Mouse (Mus musculus): ENCODE data around the gene Brd3. TPM values are rescaled to one million over a fixed set of nuclear protein-coding genes. Genes with fewer than 3 reads are reported as not detected.
A peak's percentile ranks its signal among the peaks of the same experiment; 100 is the strongest.

Gene Brd3
- total and polyA plus RNA-seq, 3 experiments, result 10.7 to 46.9 (median 38.7) TPM

DNA sequence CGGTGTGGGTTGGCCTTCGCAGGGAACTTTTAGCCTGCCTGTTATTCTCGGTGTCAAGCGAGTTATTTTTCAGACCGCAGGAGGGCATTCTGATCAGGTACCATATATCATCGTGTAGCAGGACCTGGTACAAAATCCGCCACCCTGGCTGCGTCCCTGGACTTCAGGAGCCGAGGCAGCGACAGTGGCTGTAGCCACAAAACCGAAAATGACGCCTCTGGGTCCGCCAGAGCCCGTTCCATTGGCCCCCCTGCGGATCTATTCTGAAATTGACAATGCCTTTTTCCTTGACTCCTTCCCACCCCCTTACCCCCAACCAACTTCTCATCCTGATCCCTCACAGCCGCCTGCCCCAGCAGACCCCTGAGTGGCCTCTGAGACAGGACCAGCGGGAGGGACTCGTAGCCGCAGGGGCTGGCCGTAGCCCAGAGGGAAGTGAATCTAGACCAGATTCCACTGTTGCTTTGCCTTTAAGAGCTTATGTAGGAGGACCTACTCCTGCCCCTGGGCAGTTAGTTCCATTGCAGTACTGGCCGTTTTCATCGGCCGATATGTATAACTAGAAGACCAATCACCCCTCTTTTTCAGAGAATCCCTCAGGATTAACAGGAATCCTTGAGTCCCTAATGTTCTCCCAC, 11.0 kb downstream of the Brd3 start:
- Histone ChIP-seq H3K9ac (ENCODE audit: control insufficient read depth, low read depth, low read length, poor library complexity, severe bottlenecking) (no peak overlapping the region), H3K4me1 (ENCODE audit: control insufficient read depth in 1 of 2, insufficient read depth in 2 of 2, low read length in 2 of 2) (no peaks in the 10 kb centered on the region), H3K9me3 (replicated peaks; ENCODE audit: insufficient read depth, low read length) (no peaks in the 10 kb centered on the region), H3K27me3 (ENCODE audit: control insufficient read depth in 1 of 2, insufficient read depth in 2 of 2, low read length in 2 of 2) (no peaks in the 10 kb centered on the region), H3K36me3 (ENCODE audit: control insufficient read depth in 1 of 2, insufficient read depth in 2 of 2, low read length in 2 of 2) (no peaks in the 10 kb centered on the region), H3K27ac (ENCODE audit: control insufficient read depth, low read depth, low read length) (no peak overlapping the region), H3K4me3 (ENCODE audit: control insufficient read depth in 1 of 2, insufficient read depth in 1 of 2, low read depth in 2 of 2, low read length in 2 of 2) (no peak overlapping the region), H3K79me2 (ENCODE audit: control insufficient read depth, insufficient read depth, low read length, poor library complexity) (no peaks in the 10 kb centered on the region)
- DNase-seq (ENCODE audit: low read depth, low spot score), result no peak
- TF ChIP-seq MAX (IDR thresholded peaks at IDR 0.05; ENCODE audit: low read length) (no peak), ZKSCAN1 (IDR thresholded peaks at IDR 0.05; ENCODE audit: low read depth, low read length) (no peak), MYC (IDR thresholded peaks at IDR 0.05; ENCODE audit: low read depth, low read length) (no peak), RCOR1 (IDR thresholded peaks at IDR 0.05; ENCODE audit: low read depth, low read length) (no peak), GABPA (IDR thresholded peaks at IDR 0.05; ENCODE audit: low read depth, low read length) (no peak), ETS1 (IDR thresholded peaks at IDR 0.05; ENCODE audit: low read depth, low read length) (no peak), CHD1 (IDR thresholded peaks at IDR 0.05; ENCODE audit: low read depth, low read length) (no peak)

DNA sequence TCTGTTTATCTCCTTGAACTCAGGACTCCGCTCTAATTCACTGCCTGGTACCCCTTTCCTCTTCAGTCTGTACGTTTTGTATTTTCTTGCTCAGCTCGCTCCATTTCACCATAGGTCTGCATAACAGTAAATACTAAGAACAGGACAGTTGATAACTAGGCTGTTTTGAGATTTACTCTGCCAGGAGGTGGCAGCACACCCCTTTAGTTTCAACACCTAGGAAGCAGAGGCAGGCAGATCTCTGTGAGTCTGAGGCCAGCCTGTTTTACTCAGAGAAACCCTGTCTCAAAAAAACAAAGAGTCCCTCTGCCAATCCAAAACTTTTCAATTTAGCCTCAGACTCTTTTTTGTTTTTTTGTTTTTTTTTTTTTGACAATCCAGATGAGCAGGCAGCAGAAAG, 13.5 kb downstream of the Brd3 start:
- Histone ChIP-seq H3K79me2 (ENCODE audit: control insufficient read depth, insufficient read depth, low read length, poor library complexity) (no peaks in the 10 kb centered on the region), H3K9me3 (replicated peaks; ENCODE audit: insufficient read depth, low read length) (no peaks in the 10 kb centered on the region), H3K27me3 (ENCODE audit: control insufficient read depth in 1 of 2, insufficient read depth in 2 of 2, low read length in 2 of 2) (no peaks in the 10 kb centered on the region), H3K36me3 (ENCODE audit: control insufficient read depth in 1 of 2, insufficient read depth in 2 of 2, low read length in 2 of 2) (peaks cover 0 to 2% of the 10 kb centered on the region in 2 experiments; a peak in 1 of 4 replicates), H3K27ac (ENCODE audit: control insufficient read depth, low read depth, low read length) (no peak overlapping the region), H3K9ac (ENCODE audit: control insufficient read depth, low read depth, low read length, poor library complexity, severe bottlenecking) (no peak overlapping the region), H3K4me3 (ENCODE audit: control insufficient read depth in 1 of 2, insufficient read depth in 1 of 2, low read depth in 2 of 2, low read length in 2 of 2) (no peak overlapping the region), H3K4me1 (ENCODE audit: control insufficient read depth in 1 of 2, insufficient read depth in 2 of 2, low read length in 2 of 2) (peaks cover 7 to 13% of the 10 kb centered on the region in 2 experiments)
- TF ChIP-seq RAD21 (IDR thresholded peaks at IDR 0.05; ENCODE audit: low read depth, low read length) (peak; percentile 16; the same call in 1 of the 2 replicates), MAZ (IDR thresholded peaks at IDR 0.05; ENCODE audit: low read depth, low read length) (no peak), ETS1 (IDR thresholded peaks at IDR 0.05; ENCODE audit: low read depth, low read length) (no peak), USF2 (IDR thresholded peaks at IDR 0.05; ENCODE audit: borderline replicate concordance in 1 of 2, insufficient read depth in 1 of 2, low read depth in 1 of 2, low read length in 2 of 2) (no peak), MAX (IDR thresholded peaks at IDR 0.05; ENCODE audit: low read length) (no peak), SMC3 (IDR thresholded peaks at IDR 0.05; ENCODE audit: low read depth, low read length) (no peak), CHD1 (IDR thresholded peaks at IDR 0.05; ENCODE audit: low read depth, low read length) (no peak), CTCF (IDR thresholded peaks at IDR 0.05 in 2 of 3, conservative IDR thresholded peaks at IDR 0.05 in 1 of 3; ENCODE audit: control insufficient read depth in 1 of 3, insufficient read depth in 1 of 3, low read depth in 2 of 3, low read length in 3 of 3, poor library complexity in 1 of 3, severe bottlenecking in 1 of 3) (peak in 2 of 3 experiments; percentile 10 to 23; a peak in 2 of 6 replicates), KAT2A (conservative IDR thresholded peaks at IDR 0.05; ENCODE audit: low read depth, low read length) (no peak), UBTF (IDR thresholded peaks at IDR 0.05; ENCODE audit: borderline replicate concordance, insufficient read depth, low read depth, low read length) (no peak)
- DNase-seq (ENCODE audit: low read depth, low spot score), result no peak

Measured in MEL (cell line).